Comparison of ENCODE assay signal across 8 mouse cellular contexts in the genomic region with DNA sequence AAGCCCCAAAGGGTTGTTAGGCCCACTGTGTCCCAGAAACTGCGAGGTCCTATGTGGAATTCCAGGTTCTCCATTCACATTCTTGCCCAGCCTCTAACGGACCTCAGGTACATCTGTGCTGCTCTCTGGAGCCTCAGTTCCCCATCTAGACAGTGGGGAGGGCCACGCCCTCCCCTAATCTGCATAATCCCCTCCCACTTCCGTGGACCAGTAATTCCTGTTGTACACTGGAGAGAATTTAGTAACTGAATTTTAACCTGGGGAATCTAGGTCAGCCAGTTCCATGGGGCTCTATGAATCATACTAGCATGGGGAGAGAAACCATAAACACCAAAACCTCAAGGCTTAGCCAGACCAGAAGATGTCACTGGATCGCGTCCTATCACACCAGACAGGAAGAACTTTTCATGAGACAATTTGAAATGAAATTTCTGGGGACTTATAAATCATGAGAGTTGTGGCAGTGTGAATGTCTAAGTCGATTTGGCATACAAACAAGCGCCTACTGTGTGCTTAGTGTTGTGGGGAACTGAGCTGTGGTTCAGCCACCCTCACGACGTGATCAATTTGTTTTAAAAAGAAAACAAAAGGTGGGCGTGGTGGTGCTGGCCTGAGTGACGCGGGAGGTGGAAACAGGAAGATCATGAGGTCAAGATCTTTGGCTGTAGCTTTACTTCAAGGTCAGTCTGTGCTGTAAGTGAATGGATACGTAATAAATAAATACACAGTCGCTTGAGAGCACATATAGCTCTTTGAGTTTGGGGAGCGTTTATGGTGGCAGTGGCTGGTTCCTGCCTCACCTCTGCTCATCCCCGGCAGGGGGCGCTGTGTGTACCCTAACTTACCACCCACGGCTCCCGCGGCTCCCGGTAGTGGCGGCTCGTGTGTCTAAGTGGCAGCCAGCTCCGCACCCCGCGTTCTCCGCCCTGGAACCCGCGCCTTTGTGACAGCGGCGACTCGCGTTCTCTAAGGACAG. TPM values are rescaled to one million over a fixed set of nuclear protein-coding genes. Genes with fewer than 3 reads are reported as not detected.
DNase-seq lines count a peak whose midpoint lies in the region; ATAC-seq and TF ChIP-seq lines count a peak whose summit lies in the region.

No protein-coding gene starts in this region.

- H3K9ac ChIP-seq in lung, embryonic 16.5 days (ENCODE audit: low read length): peak overlapping the region; percentile 61

- 8% methylated on average over 34 of the region's 34 CpGs for WGBS in lung, embryonic 16.5 days
- 1% methylated on average over 34 of the region's 34 CpGs for WGBS in thymus, adult 2 months

- no peaks in the 10 kb centered on the region for H3K36me3 ChIP-seq in G1E (replicated peaks)
- no peaks in the 10 kb centered on the region for H3K36me3 ChIP-seq in lung, embryonic 16.5 days (ENCODE audit: control insufficient read depth, insufficient read depth, low read length)
- no peaks in the 10 kb centered on the region for H3K36me3 ChIP-seq in thymus, adult 2 months (ENCODE audit: control insufficient read depth, insufficient read depth, low read length)

- H3K9me3 ChIP-seq in G1E (replicated peaks): no peaks in the 10 kb centered on the region
- no peaks in the 10 kb centered on the region for H3K9me3 ChIP-seq in lung, embryonic 16.5 days (ENCODE audit: control insufficient read depth, low read length)

- H3K27ac ChIP-seq in lung, embryonic 16.5 days (ENCODE audit: low read length): no peak overlapping the region
- H3K27ac ChIP-seq in thymus, adult 2 months (ENCODE audit: control insufficient read depth, insufficient read depth, low read length): peak overlapping the region; percentile 73

- peak overlapping the region; percentile 96 for H3K4me2 ChIP-seq in lung, embryonic 16.5 days (ENCODE audit: low read depth, low read length)

- peaks cover 29% of the 10 kb centered on the region for H3K4me1 ChIP-seq in G1E (ENCODE audit: insufficient read depth, low read depth, low read length)
- H3K4me1 ChIP-seq in lung, embryonic 16.5 days (replicated peaks; ENCODE audit: control insufficient read depth, insufficient read depth, low read length): peaks cover 8% of the 10 kb centered on the region
- H3K4me1 ChIP-seq in thymus, adult 2 months (replicated peaks; ENCODE audit: control insufficient read depth, insufficient read depth, low read length): peaks cover 27% of the 10 kb centered on the region

- 0 out of 2 replicates have a peak, but pooled peaks have one; percentile 31 for TF ChIP-seq POLR2A in thymus, adult 2 months (IDR thresholded peaks at IDR 0.05; ENCODE audit: control insufficient read depth, extremely low read depth, insufficient read depth, low read length, poor library complexity)

- peak; percentile 77 for TF ChIP-seq CTCF in G1E (IDR thresholded peaks at IDR 0.05; ENCODE audit: low read depth, low read length)
- peak; percentile 93 for TF ChIP-seq CTCF in thymus, adult 2 months (IDR thresholded peaks at IDR 0.05; ENCODE audit: borderline replicate concordance, control insufficient read depth, extremely low read depth, insufficient read depth, low read length, poor library complexity)

- peak; percentile 66 for DNase-seq in G1E (ENCODE audit: low spot score)
- DNase-seq in cerebellum, adult 8-10 months: peak; percentile 86
- DNase-seq in forelimb bud, embryonic 11.5 days (ENCODE audit: low read depth, low spot score): peak; percentile 79
- peak; percentile 94 for DNase-seq in heart, postnatal 4 days
- DNase-seq in layer of hippocampus, adult 9-10 months (ENCODE audit: low spot score): peak; percentile 79
- peak; percentile 59 for DNase-seq in ovary, adult 18-20 months (ENCODE audit: low spot score)
- DNase-seq in thymus, adult 2 months: peak; percentile 94

- H3K4me3 ChIP-seq in G1E (ENCODE audit: low read depth, low read length): peak overlapping the region; percentile 70
- peak overlapping the region; percentile 51 for H3K4me3 ChIP-seq in lung, embryonic 16.5 days (ENCODE audit: low read length)
- H3K4me3 ChIP-seq in thymus, adult 2 months (ENCODE audit: control insufficient read depth, insufficient read depth, low read length): peak overlapping the region; percentile 60

- ATAC-seq in G1E (ENCODE audit: extremely low read depth, insufficient number of reproducible peaks, low FRiP score, poor library complexity, severe bottlenecking): peak; percentile 67
- ATAC-seq in lung, embryonic 16.5 days (ENCODE audit: low read depth): peak; percentile 81

- peaks cover 53% of the 10 kb centered on the region for H3K27me3 ChIP-seq in G1E (ENCODE audit: insufficient read depth, low read length)
- H3K27me3 ChIP-seq in lung, embryonic 16.5 days (ENCODE audit: control insufficient read depth, insufficient read depth, low read depth, low read length): no peaks in the 10 kb centered on the region
- H3K27me3 ChIP-seq in thymus, adult 2 months (ENCODE audit: control insufficient read depth, insufficient read depth, low read length): no peaks in the 10 kb centered on the region

RNA-seq across cellular contexts. Expression of a gene that starts 9.3 kb away (rescaled TPM):
- not detected in 2 replicates for total RNA-seq in G1E (2014; fragmentation: Nextera tagmentation)
- total RNA-seq in G1E (2017): 0.16 and 0.29 TPM in 2 replicates
- not detected in 2 replicates for polyA plus RNA-seq in G1E (2012)
- total RNA-seq in heart, postnatal 4 days (2021): under 1 TPM in 1 of 2 experiments, not detected in 1; 0.36 TPM
- polyA plus RNA-seq in lung, embryonic 16.5 days (2015; fragmentation: Nextera tagmentation; extraction: Ambion mirVana): 0.04 TPM in 1 of 2 replicates, not detected in the other
- 0.23 and 0.42 TPM in 2 replicates for polyA plus RNA-seq in thymus, adult 2 months (2012; rRNA removed)

RNA-seq across cellular contexts. Expression of a gene that starts 26.7 kb away (rescaled TPM):
- 269 and 270 TPM in 2 replicates for total RNA-seq in G1E (2014; fragmentation: Nextera tagmentation)
- total RNA-seq in G1E (2017): 293 and 329 TPM in 2 replicates
- 148 and 214 TPM in 2 replicates for polyA plus RNA-seq in G1E (2012)
- 100 to 1,000 TPM; 216 to 217 TPM for total RNA-seq in heart, postnatal 4 days (2021)
- polyA plus RNA-seq in lung, embryonic 16.5 days (2015; fragmentation: Nextera tagmentation; extraction: Ambion mirVana): 214 and 259 TPM in 2 replicates
- polyA plus RNA-seq in thymus, adult 2 months (2012; rRNA removed): 194 and 220 TPM in 2 replicates

RNA-seq across cellular contexts. Expression of a gene that starts 30.6 kb away (rescaled TPM):
- not detected in 2 replicates for total RNA-seq in G1E (2014; fragmentation: Nextera tagmentation)
- not detected in 2 replicates for total RNA-seq in G1E (2017)
- not detected in 2 replicates for polyA plus RNA-seq in G1E (2012)
- over 10,000 TPM; 18,495 to 19,403 TPM for total RNA-seq in heart, postnatal 4 days (2021)
- polyA plus RNA-seq in lung, embryonic 16.5 days (2015; fragmentation: Nextera tagmentation; extraction: Ambion mirVana): 12.4 and 12.7 TPM in 2 replicates
- polyA plus RNA-seq in thymus, adult 2 months (2012; rRNA removed): 0.79 and 169 TPM in 2 replicates
